Mouse (Mus musculus): Measurements from ENCODE around the gene Ccdc180. TPM values are rescaled to one million over a fixed set of nuclear protein-coding genes. Genes with fewer than 3 reads are reported as not detected.

Gene Ccdc180
- total RNA-seq, 1 experiment from 2014 or later: 0.87 TPM

DNA sequence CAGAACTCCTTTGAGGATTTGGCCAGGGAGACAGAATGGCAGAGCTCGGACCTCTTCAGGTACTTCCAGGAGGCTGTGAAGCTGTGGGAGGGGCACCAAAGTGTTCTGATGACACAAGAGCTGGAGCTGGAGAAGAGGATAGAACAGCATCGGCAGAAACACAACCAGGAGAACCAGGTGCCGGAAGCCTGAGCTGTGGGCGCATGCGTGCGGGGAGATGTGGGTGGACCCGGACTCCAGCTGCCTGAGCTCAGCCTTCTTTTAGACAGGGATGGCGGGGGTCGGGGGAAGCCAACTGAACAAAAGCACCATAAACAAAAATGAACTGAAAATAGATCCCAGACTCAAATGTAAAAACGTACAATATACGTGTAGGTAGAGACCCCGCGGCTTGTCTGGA, 19.2 kb downstream of the Ccdc180 start:
- no peak for ATAC-seq (replicated peaks; ENCODE audit: low read depth, poor library complexity, severe bottlenecking)

GRCm38 (mm10) chr4:45909924-45910323, 19.8 kb downstream of the Ccdc180 start:
- ATAC-seq (replicated peaks; ENCODE audit: low read depth, poor library complexity, severe bottlenecking): peak; percentile 54; the same call in 1 of the 2 replicates

GRCm38 (mm10) chr4:45911256-45911655, 21.2 kb downstream of the Ccdc180 start:
- ATAC-seq (replicated peaks; ENCODE audit: low read depth, poor library complexity, severe bottlenecking): no peak

- ATAC-seq (replicated peaks; ENCODE audit: low read depth, poor library complexity, severe bottlenecking): no peak
These were observed 21.8 kb downstream of the Ccdc180 start for GRCm38 (mm10) chr4:45911876-45912275.

GRCm38 (mm10) chr4:45917091-45917490, 27.0 kb downstream of the Ccdc180 start:
- ATAC-seq (replicated peaks; ENCODE audit: low read depth, poor library complexity, severe bottlenecking): no peak

DNA sequence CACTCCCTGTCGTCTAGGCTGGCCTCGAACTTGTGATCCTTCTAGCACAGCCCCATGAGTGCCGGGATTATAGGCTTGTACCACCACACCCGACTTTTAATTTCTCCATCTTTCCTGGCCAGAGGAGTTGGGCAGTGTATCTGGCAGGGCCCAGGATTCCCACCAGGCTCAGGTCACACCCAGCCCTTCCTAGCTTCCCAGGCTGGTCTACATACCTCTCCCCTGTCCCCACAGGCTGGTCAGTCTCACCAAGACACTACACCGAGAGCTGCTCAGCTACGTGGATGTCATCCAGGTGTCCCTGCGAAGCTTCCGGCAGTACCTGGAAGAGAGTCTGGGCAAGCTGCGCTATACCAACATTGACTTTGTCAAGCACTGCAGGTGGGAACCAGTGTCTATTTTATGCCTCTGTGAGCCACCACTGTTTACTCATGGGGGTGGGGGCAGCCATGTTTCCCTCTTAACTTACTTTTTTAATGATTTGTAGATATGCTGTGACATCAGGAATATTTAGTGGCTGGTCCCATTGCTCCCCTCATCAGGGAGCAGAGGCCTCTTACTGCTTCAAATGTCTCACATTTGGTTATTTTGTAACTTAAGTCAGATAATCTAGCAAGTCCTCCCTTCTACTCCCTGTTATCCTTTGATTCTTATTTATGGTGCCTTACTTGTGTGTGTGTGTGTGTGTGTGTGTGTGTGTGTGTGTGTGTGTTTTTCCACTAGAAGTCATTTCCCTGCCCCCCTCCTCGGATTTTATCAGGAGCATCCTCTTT, 31.7 kb downstream of the Ccdc180 start:
- no peak for ATAC-seq (replicated peaks; ENCODE audit: low read depth, poor library complexity, severe bottlenecking)

- ATAC-seq (replicated peaks; ENCODE audit: low read depth, poor library complexity, severe bottlenecking): no peak
These were observed 33.9 kb downstream of the Ccdc180 start for GRCm38 (mm10) chr4:45924011-45924410.

DNA sequence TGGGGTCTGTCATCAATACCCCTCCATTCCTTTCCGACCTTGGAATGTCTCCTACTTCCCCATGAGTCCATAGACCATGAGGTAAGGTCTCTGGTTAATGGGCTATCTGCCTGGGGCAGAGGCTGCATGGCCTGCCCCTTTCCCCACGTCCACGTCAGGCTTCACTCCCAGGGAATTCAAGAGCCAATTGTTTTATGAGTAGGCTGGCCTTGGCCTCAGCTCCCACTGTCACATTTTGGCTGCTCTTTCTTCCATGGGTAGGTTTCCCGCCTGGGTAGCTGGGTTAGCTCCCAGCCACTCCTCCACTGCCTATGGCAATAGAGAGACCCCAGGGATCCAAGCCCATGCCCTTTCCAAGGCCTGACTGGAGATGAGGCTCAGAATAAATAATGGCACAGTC, 38.5 kb downstream of the Ccdc180 start:
- no peak for ATAC-seq (replicated peaks; ENCODE audit: low read depth, poor library complexity, severe bottlenecking)

GRCm38 (mm10) chr4:45941628-45942044, 51.5 kb downstream of the Ccdc180 start:
- peak; percentile 96 for ATAC-seq (replicated peaks; ENCODE audit: low read depth, poor library complexity, severe bottlenecking)

GRCm38 (mm10) chr4:45947729-45948128, 57.6 kb downstream of the Ccdc180 start:
- no peak for ATAC-seq (replicated peaks; ENCODE audit: low read depth, poor library complexity, severe bottlenecking)

DNA sequence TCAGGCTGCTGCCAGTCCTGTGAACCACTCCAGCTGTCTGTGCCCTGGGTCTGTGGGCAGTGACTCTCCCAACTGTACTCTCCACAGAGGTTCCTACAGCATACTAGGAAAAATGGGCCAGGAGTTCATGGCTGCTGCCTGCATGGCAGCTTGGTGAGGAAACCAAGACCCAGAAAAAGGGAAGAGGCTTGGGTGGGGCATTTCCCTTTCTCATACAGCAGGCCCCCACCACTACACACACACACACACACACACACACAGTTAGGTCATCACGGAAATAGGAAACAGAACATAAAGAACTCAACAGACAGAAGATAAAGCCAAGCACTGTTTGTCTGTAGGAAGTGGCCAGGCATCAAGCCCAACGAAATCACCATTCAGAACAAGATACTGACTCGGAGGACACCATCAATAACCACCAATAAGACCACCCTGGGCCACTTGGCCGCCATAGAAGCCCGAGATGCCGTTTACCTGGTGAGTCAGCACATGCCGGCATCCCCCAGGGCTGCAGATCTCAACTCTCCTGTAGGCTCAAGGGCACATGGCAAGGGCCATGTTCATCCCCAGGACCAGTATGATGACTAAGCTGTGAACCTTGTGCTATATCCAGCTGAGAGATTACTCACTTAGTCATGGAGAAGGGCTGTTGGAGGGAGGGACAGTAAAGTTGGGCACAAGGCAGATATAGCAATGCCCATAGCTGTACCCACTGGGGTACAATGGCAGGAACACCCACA, 59.2 kb downstream of the Ccdc180 start:
- ATAC-seq (replicated peaks; ENCODE audit: low read depth, poor library complexity, severe bottlenecking): peak; percentile 83

- ATAC-seq (replicated peaks; ENCODE audit: low read depth, poor library complexity, severe bottlenecking): no peak
These were observed 61.7 kb downstream of the Ccdc180 start for GRCm38 (mm10) chr4:45951830-45952229.

GRCm38 (mm10) chr4:45953025-45953919, 63.2 kb downstream of the Ccdc180 start:
- no peak for ATAC-seq (replicated peaks; ENCODE audit: low read depth, poor library complexity, severe bottlenecking)

DNA sequence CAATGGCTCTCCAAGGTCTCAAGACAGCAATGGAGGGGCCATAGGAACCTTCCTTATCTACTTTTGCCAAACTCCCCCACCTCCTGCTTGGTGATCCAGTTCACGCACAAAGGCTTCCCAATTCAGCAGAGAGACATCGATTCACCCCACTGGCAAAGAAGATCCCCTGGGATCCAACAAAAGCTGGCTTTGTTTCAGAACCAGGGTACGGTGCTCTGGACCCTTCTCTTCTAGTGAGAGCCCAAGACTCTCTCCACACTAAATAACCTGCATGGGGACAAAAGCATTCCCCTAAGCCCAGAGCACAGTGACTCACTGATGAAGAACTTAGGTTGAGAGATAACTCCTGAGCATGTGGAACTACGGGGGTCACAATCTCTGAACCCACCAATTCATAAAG, 65.1 kb downstream of the Ccdc180 start:
- ATAC-seq (replicated peaks; ENCODE audit: low read depth, poor library complexity, severe bottlenecking): no peak

DNA sequence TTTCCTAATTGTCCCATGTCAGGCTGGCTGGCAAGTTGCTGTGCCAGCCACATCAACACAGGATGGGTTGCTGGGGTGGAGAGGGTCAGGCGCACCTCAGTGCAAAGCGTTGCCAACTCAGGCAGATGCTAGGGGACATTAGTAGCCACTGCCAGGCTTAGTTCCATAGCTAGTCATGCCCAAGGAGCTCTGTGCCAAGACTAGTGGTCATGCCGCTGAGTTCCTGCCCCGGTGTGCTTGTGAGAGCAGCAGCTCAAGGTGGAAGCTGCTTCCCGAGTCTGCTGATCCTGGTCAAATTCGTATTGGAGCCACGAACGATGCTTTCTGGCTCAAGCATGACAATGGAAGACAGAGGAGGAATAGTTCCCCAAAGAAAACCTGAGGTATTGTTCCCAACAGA, 66.0 kb downstream of the Ccdc180 start:
- no peak for ATAC-seq (replicated peaks; ENCODE audit: low read depth, poor library complexity, severe bottlenecking)

GRCm38 (mm10) chr4:45956706-45957105, 66.6 kb downstream of the Ccdc180 start:
- ATAC-seq (replicated peaks; ENCODE audit: low read depth, poor library complexity, severe bottlenecking): no peak

- no peak for ATAC-seq (replicated peaks; ENCODE audit: low read depth, poor library complexity, severe bottlenecking)
These were observed 74.8 kb downstream of the Ccdc180 start, which contains the start of gene Tdrd7 for GRCm38 (mm10) chr4:45964771-45965439. Tdrd7 (plus strand) TSS chr4:45965334.

GRCm38 (mm10) chr4:45965737-45966447, 75.8 kb downstream of the Ccdc180 start:
- ATAC-seq (replicated peaks; ENCODE audit: low read depth, poor library complexity, severe bottlenecking): peak; percentile 59

- ATAC-seq (replicated peaks; ENCODE audit: low read depth, poor library complexity, severe bottlenecking): no peak
These were observed 76.6 kb downstream of the Ccdc180 start for GRCm38 (mm10) chr4:45966716-45967115.

All from common myeloid progenitor, adult 5-6 weeks (primary cell).